Mouse (Mus musculus) lung, adult 2 months (tissue): ENCODE data around the gene Prss38.

Experiments used
- CTCF ChIP-seq: fragments of 200-500 bp; IDR thresholded peaks from 2 replicates; pipeline ENCODE4 v1.5.1; 2011; ENCODE audit warnings: mild to moderate bottlenecking, low read length, control low read depth; ENCODE audit not compliant: insufficient read depth
- POLR2A ChIP-seq: fragments of 200-500 bp; IDR thresholded peaks from 2 replicates; pipeline ENCODE4 v1.6.1; 2011; ENCODE audit warnings: low read depth, mild to moderate bottlenecking, control low read depth, low read length, borderline replicate concordance; ENCODE audit errors: extremely low read depth

GRCm38 (mm10) chr11:59356874-59357289, 18.6 kb downstream of the Prss38 start:
- TF ChIP-seq CTCF (no peak), POLR2A (no peak)
